Mouse (Mus musculus): ENCODE measurements at regions not wholly inside any gene's neighbourhood (a gene's known extent, or its start where the extent isn't known, plus 50 kb on each side); places are given as distances from the start of the nearest gene placed in this dataset.

DNA sequence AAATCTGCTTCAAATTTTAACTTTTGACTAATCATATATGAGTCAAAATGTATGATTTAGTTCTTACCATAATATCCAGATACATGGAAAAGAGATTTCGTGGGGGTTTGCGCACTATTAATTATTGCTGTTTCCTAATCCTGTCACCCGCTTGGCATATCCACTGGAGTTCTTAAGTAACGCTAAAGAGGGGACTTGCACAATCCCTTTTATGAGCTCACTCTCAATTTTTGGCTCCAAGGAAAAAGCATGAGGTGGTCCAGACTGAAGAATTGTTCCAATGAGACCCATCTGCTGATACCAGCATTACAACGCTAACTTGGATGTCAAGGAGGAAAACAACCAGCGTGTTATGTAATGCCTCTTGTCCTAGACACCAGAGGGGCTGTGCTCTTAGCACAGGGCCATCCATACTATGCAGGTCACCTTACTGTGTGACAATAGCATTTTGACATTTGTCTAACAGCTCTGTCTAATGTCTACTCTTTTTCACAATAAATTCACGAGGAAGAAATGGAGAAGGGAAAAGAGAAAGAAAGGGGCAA lies 161.5 kb downstream of the Gipc2 start:
- no peak for TF ChIP-seq CTCF (IDR thresholded peaks at IDR 0.05; ENCODE audit: low read depth)
- no peak for TF ChIP-seq EP300 (IDR thresholded peaks at IDR 0.05; ENCODE audit: low read depth)

Data from liver, embryonic 14.5 days (tissue).